Mouse (Mus musculus): ENCODE results near the gene Prss8. TPM values are rescaled to one million over a fixed set of nuclear protein-coding genes. Genes with fewer than 3 reads are reported as not detected.

The Prss8 gene
- polyA plus RNA-seq, 1 experiment, result 6.9 TPM

DNA sequence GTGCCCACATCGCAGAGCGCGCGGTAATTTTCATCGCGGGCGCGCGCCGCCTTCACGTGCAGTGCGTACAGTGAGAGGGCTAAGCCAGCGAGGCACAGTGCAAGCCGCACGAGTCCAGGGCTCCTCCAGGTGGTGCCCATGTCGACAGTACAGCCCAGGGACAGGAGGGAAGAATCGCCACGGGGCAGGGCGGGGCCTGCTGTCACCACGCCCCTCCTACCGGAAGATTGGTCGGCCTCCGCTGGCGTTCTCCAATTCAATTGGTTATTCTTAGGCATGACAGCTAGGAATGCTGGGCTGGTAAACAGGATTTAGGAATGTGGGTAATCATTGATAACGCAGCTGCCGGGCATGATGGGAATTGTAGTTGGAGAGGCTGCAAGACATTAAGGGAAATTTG, 34.5 kb downstream of the Prss8 start, which contains the start of the genes Gm21974 and Vkorc1:
TSS of gene Gm21974 (minus strand) at position 13 of the 400 bp plus-strand sequence.
TSS of gene Vkorc1 (minus strand) at position 176 of the 400 bp plus-strand sequence.
- Histone ChIP-seq H3K36me3 (ENCODE audit: control insufficient read depth, insufficient read depth, low read length) (no peaks in the 10 kb centered on the region), H3K27me3 (ENCODE audit: control insufficient read depth, insufficient read depth, low read length) (no peaks in the 10 kb centered on the region), H3K27ac (ENCODE audit: control insufficient read depth, insufficient read depth, low read length) (no peak within 1 kb of the TSS), H3K4me1 (replicated peaks; ENCODE audit: control insufficient read depth, insufficient read depth, low read length) (peaks cover 28% of the 10 kb centered on the region), H3K4me3 (ENCODE audit: control insufficient read depth, insufficient read depth, low read length) (peak within 1 kb of the TSS; percentile 49)
- DNase-seq, result peak; percentile 88
- under 1% methylated on average over 26 of the region's 26 CpGs for WGBS
- TF ChIP-seq CTCF (IDR thresholded peaks at IDR 0.05; ENCODE audit: borderline replicate concordance, control insufficient read depth, extremely low read depth, insufficient read depth, low read length, poor library complexity) (peak; percentile 58; the same call in 1 of the 2 replicates), POLR2A (IDR thresholded peaks at IDR 0.05; ENCODE audit: control insufficient read depth, extremely low read depth, insufficient read depth, low read length, poor library complexity) (0 out of 2 replicates have a peak, but pooled peaks have one; percentile 29)

DNA sequence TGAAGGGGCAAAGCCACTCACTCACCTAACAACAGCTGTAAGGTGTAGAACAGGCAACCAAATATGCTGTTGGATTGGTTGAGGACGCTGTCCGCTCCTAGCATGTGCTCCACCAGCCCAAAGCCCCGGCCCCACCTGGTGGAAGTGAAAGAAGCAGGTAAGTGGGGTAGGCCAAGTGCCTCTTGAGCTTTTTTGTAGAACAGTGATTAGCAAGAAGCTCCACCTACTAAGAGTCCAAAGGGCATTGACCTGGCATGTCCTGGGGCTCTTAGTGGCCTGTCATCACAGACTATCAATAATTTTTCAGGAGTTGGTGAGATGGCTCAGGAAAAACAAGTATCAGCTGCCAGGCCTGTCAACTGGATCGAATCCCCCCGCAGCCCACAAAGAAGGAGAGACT, 35.4 kb downstream of the Prss8 start:
- H3K27me3 ChIP-seq (ENCODE audit: control insufficient read depth, insufficient read depth, low read length), result no peaks in the 10 kb centered on the region
- no peak for DNase-seq
- WGBS, result 92% methylated on average over 5 of the region's 5 CpGs
- peaks cover 21% of the 10 kb centered on the region for H3K4me1 ChIP-seq (replicated peaks; ENCODE audit: control insufficient read depth, insufficient read depth, low read length)
- H3K36me3 ChIP-seq (ENCODE audit: control insufficient read depth, insufficient read depth, low read length), result 0 out of 2 replicates have a peak, but pooled peaks cover under 1% of the 10 kb centered on the region
- no peak overlapping the region for H3K27ac ChIP-seq (ENCODE audit: control insufficient read depth, insufficient read depth, low read length)
- no peak overlapping the region for H3K4me3 ChIP-seq (ENCODE audit: control insufficient read depth, insufficient read depth, low read length)
- TF ChIP-seq POLR2A (IDR thresholded peaks at IDR 0.05; ENCODE audit: control insufficient read depth, extremely low read depth, insufficient read depth, low read length, poor library complexity), result no peak
- TF ChIP-seq CTCF (IDR thresholded peaks at IDR 0.05; ENCODE audit: borderline replicate concordance, control insufficient read depth, extremely low read depth, insufficient read depth, low read length, poor library complexity), result no peak

DNA sequence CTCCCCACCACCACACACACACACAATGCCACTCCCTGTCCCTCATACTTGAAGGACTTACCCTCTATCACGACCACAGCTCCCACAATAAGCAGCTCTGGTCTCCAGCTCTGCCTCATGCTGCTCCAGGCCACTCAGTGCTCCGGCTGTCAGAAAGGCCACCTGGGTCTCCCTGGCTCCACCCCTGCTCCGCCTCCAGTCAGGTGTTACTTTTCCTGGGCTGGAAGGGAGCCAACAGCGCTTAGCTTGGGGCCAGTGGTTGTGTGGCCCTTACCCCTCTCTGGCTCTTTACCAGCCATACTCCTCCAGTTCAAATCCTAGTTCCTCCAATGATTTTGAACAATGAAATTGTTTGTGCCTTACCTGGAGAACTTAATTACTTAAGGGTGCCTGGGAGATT, 39.1 kb downstream of the Prss8 start, which contains the start of gene Prss53:
TSS of gene Prss53 (minus strand) at position 173 of the 400 bp plus-strand sequence.
- Histone ChIP-seq H3K27me3 (ENCODE audit: control insufficient read depth, insufficient read depth, low read length) (no peaks in the 10 kb centered on the region), H3K27ac (ENCODE audit: control insufficient read depth, insufficient read depth, low read length) (no peak within 1 kb of the TSS), H3K4me1 (replicated peaks; ENCODE audit: control insufficient read depth, insufficient read depth, low read length) (peaks cover 6% of the 10 kb centered on the region), H3K36me3 (ENCODE audit: control insufficient read depth, insufficient read depth, low read length) (peaks cover 30% of the 10 kb centered on the region), H3K4me3 (ENCODE audit: control insufficient read depth, insufficient read depth, low read length) (no peak within 1 kb of the TSS)
- DNase-seq, result no peak
- TF ChIP-seq CTCF (IDR thresholded peaks at IDR 0.05; ENCODE audit: borderline replicate concordance, control insufficient read depth, extremely low read depth, insufficient read depth, low read length, poor library complexity), result no peak
- no peak for TF ChIP-seq POLR2A (IDR thresholded peaks at IDR 0.05; ENCODE audit: control insufficient read depth, extremely low read depth, insufficient read depth, low read length, poor library complexity)
- 82% methylated on average over 4 of the region's 4 CpGs for WGBS

GRCm38 (mm10) chr7:127888821-127889220, 41.1 kb downstream of the Prss8 start:
- peaks cover 42% of the 10 kb centered on the region for H3K36me3 ChIP-seq (ENCODE audit: control insufficient read depth, insufficient read depth, low read length)
- H3K27ac ChIP-seq (ENCODE audit: control insufficient read depth, insufficient read depth, low read length), result no peak overlapping the region
- TF ChIP-seq POLR2A (IDR thresholded peaks at IDR 0.05; ENCODE audit: control insufficient read depth, extremely low read depth, insufficient read depth, low read length, poor library complexity), result no peak
- TF ChIP-seq CTCF (IDR thresholded peaks at IDR 0.05; ENCODE audit: borderline replicate concordance, control insufficient read depth, extremely low read depth, insufficient read depth, low read length, poor library complexity), result no peak
- no peak for DNase-seq
- H3K4me3 ChIP-seq (ENCODE audit: control insufficient read depth, insufficient read depth, low read length), result no peak overlapping the region
- H3K27me3 ChIP-seq (ENCODE audit: control insufficient read depth, insufficient read depth, low read length), result no peaks in the 10 kb centered on the region
- WGBS, result 25% methylated on average over 3 of the region's 3 CpGs
- H3K4me1 ChIP-seq (replicated peaks; ENCODE audit: control insufficient read depth, insufficient read depth, low read length), result peaks cover 15% of the 10 kb centered on the region

DNA sequence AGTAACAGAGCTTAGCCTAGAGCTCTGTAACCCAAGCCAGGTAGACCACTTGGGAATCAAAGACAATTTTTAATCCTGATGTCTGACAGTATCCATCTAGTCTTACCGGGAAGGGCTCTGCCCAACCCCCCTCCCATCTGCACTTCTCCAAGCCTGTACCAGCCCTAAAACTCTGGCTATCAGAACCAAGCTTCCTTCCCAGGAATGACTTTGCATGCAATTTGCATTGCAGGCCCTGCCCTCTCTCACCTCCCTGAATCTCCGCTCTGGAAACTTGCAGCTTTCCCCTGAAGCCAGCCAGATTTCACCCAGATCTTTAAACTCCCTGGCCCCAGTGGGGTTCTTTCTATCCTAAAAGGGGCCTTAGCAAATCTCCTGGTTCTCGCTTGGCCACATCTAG, 42.1 kb downstream of the Prss8 start:
- H3K4me1 ChIP-seq (replicated peaks; ENCODE audit: control insufficient read depth, insufficient read depth, low read length), result peaks cover 21% of the 10 kb centered on the region
- peaks cover 51% of the 10 kb centered on the region for H3K36me3 ChIP-seq (ENCODE audit: control insufficient read depth, insufficient read depth, low read length)
- no peaks in the 10 kb centered on the region for H3K27me3 ChIP-seq (ENCODE audit: control insufficient read depth, insufficient read depth, low read length)
- H3K4me3 ChIP-seq (ENCODE audit: control insufficient read depth, insufficient read depth, low read length), result no peak overlapping the region
- TF ChIP-seq POLR2A (IDR thresholded peaks at IDR 0.05; ENCODE audit: control insufficient read depth, extremely low read depth, insufficient read depth, low read length, poor library complexity), result no peak
- no peak for TF ChIP-seq CTCF (IDR thresholded peaks at IDR 0.05; ENCODE audit: borderline replicate concordance, control insufficient read depth, extremely low read depth, insufficient read depth, low read length, poor library complexity)
- H3K27ac ChIP-seq (ENCODE audit: control insufficient read depth, insufficient read depth, low read length), result no peak overlapping the region; the same call in 1 of the 2 replicates
- WGBS, result 83% methylated on average over 3 of the region's 3 CpGs
- no peak for DNase-seq

- H3K4me1 ChIP-seq (replicated peaks; ENCODE audit: control insufficient read depth, insufficient read depth, low read length), result peaks cover 21% of the 10 kb centered on the region
- no peak overlapping the region for H3K27ac ChIP-seq (ENCODE audit: control insufficient read depth, insufficient read depth, low read length)
- peaks cover 57% of the 10 kb centered on the region for H3K36me3 ChIP-seq (ENCODE audit: control insufficient read depth, insufficient read depth, low read length)
- TF ChIP-seq POLR2A (IDR thresholded peaks at IDR 0.05; ENCODE audit: control insufficient read depth, extremely low read depth, insufficient read depth, low read length, poor library complexity), result no peak
- no peak for TF ChIP-seq CTCF (IDR thresholded peaks at IDR 0.05; ENCODE audit: borderline replicate concordance, control insufficient read depth, extremely low read depth, insufficient read depth, low read length, poor library complexity)
- WGBS, result 92% methylated on average over 8 of the region's 8 CpGs
- no peaks in the 10 kb centered on the region for H3K27me3 ChIP-seq (ENCODE audit: control insufficient read depth, insufficient read depth, low read length)
- DNase-seq, result no peak
- no peak overlapping the region for H3K4me3 ChIP-seq (ENCODE audit: control insufficient read depth, insufficient read depth, low read length)
Measured at GRCm38 (mm10) chr7:127887191-127887590, 42.7 kb downstream of the Prss8 start.

Measured in thymus, adult 2 months (tissue).